Mouse (Mus musculus) 3T3-L1 (cell line): ENCODE data around the gene Cep152.
A peak's percentile ranks its signal among the peaks of the same experiment; 100 is the strongest.

Experiments
- DNase-seq: peaks from one replicate; pipeline ENCODE4 v3.0.0-alpha.2; 2015; ENCODE audit warnings: low read depth, low spot score

Gene Cep152

GRCm38 (mm10) chr2:125626536-125626935 lies 1.6 kb upstream of the Cep152 start:
- DNase-seq, result no peak

- DNase-seq, result peak; percentile 63
These were observed 707 bp downstream of the Cep152 start for GRCm38 (mm10) chr2:125624127-125624685.

GRCm38 (mm10) chr2:125623211-125623610 lies 1.7 kb downstream of the Cep152 start:
- no peak for DNase-seq

- DNase-seq, result no peak
These were observed 4.6 kb downstream of the Cep152 start for GRCm38 (mm10) chr2:125620213-125620907.

- DNase-seq, result no peak
These were observed 9.0 kb downstream of the Cep152 start for GRCm38 (mm10) chr2:125615858-125616424.

- DNase-seq, result no peak
These were observed 9.5 kb downstream of the Cep152 start for GRCm38 (mm10) chr2:125615440-125615839.

- DNase-seq, result no peak
These were observed 18.6 kb downstream of the Cep152 start for GRCm38 (mm10) chr2:125606220-125606845.

GRCm38 (mm10) chr2:125604646-125605045 lies 20.3 kb downstream of the Cep152 start:
- DNase-seq, result peak; percentile 91

- DNase-seq, result no peak
These were observed 21.9 kb downstream of the Cep152 start for GRCm38 (mm10) chr2:125602970-125603369.

GRCm38 (mm10) chr2:125598958-125599357 lies 26.0 kb downstream of the Cep152 start:
- DNase-seq, result no peak

- no peak for DNase-seq
These were observed 26.7 kb downstream of the Cep152 start for GRCm38 (mm10) chr2:125598251-125598650.

- DNase-seq, result no peak
These were observed 30.1 kb downstream of the Cep152 start for GRCm38 (mm10) chr2:125594786-125595185.

GRCm38 (mm10) chr2:125594072-125594471 lies 30.8 kb downstream of the Cep152 start:
- peak; percentile 16 for DNase-seq

GRCm38 (mm10) chr2:125591895-125592294 lies 33.0 kb downstream of the Cep152 start:
- no peak for DNase-seq

GRCm38 (mm10) chr2:125589287-125589686 lies 35.6 kb downstream of the Cep152 start:
- DNase-seq, result no peak

- no peak for DNase-seq
These were observed 43.8 kb downstream of the Cep152 start for GRCm38 (mm10) chr2:125581081-125581480.

GRCm38 (mm10) chr2:125577670-125578069 lies 47.2 kb downstream of the Cep152 start:
- DNase-seq, result no peak

GRCm38 (mm10) chr2:125576498-125576897 lies 48.4 kb downstream of the Cep152 start:
- no peak for DNase-seq

GRCm38 (mm10) chr2:125575766-125576165 lies 49.1 kb downstream of the Cep152 start:
- DNase-seq, result no peak

- no peak for DNase-seq
These were observed 61.0 kb downstream of the Cep152 start for GRCm38 (mm10) chr2:125563884-125564283.

- DNase-seq, result no peak
These were observed 62.5 kb downstream of the Cep152 start for GRCm38 (mm10) chr2:125562407-125562806.

- no peak for DNase-seq
These were observed 64.9 kb downstream of the Cep152 start for GRCm38 (mm10) chr2:125560037-125560436.
